Comparison of ENCODE assay signal across 17 mouse cellular contexts in the genomic region with DNA sequence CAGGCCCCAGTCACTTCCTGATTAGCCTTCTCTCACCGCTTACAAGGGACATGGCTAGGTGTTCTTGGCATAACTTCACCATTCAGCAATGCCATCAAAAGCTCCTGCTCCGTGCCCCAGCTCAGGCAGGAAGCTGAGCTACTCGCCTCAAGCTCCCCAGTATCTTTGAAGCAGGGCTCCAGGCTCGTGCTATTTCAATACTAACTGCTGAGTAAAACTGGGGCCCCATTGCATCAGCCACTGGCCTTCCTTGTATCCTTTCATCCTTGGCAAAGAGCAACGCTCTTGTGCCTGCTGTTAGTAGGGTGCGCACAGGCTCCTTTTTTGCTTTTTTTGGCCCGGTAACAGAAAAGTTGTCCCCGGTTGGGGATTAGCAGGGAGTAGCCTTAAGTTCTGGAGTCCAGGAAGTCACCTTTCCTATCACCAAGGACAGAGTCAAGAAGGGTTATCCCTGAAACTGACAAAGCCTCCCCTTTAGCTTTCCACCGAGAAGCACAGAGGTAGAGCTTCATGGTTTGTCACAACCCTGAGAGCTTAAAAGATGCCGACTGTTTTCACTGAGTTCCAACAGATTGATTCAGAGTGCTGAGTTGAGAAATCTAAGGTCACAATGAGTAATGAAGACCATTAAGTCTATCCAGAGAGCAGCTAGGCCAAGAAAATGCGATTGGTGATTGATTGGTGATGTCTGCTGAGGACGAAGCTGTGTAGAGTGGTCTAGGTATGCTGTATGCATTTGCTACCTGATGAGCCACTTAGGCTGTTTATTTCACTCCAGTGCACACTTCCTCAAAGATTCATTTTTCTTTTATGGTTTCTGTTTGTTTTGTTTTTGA. TPM values are rescaled to one million over a fixed set of nuclear protein-coding genes. Genes with fewer than 3 reads are reported as not detected.
DNase-seq lines count a peak whose midpoint lies in the region; TF ChIP-seq lines count a peak whose summit lies in the region.
"Had no signal": no experiment of that assay in that cellular context is flagged by ENCODE, and none has a peak within 500 bp of the region (broad histone marks: within the 10 kb centered on the region; RNA-seq: fewer than 3 reads in every experiment).

No protein-coding gene starts in this region.

- H3K36me3 ChIP-seq in MEL (ENCODE audit: control insufficient read depth in 1 of 2, insufficient read depth in 2 of 2, low read length in 2 of 2), result peaks cover 0 to 9% of the 10 kb centered on the region in 2 experiments; a peak in 3 of 4 replicates
- no peaks in the 10 kb centered on the region for H3K36me3 ChIP-seq in heart, embryonic 10.5 days
- H3K36me3 ChIP-seq: forebrain, embryonic 12.5 days; G1E; neural tube, embryonic 12.5 days had no signal

- H3K4me3 ChIP-seq in MEL (ENCODE audit: control insufficient read depth in 1 of 2, insufficient read depth in 1 of 2, low read depth in 2 of 2, low read length in 2 of 2), result no peak overlapping the region
- no peak overlapping the region for H3K4me3 ChIP-seq in heart, embryonic 10.5 days
- H3K4me3 ChIP-seq: embryonic facial prominence, embryonic 13.5 days; forebrain, embryonic 12.5 days; neural tube, embryonic 12.5 days had no signal

- H3K9ac ChIP-seq in MEL (ENCODE audit: control insufficient read depth, low read depth, low read length, poor library complexity, severe bottlenecking), result peak overlapping the region; percentile 12; the same call in 1 of the 2 replicates
- H3K9ac ChIP-seq: embryonic facial prominence, embryonic 13.5 days; forebrain, embryonic 12.5 days; neural tube, embryonic 12.5 days had no signal

- TF ChIP-seq POLR2A in MEL (IDR thresholded peaks at IDR 0.05; ENCODE audit: control insufficient read depth in 1 of 2, insufficient read depth in 1 of 2, low read depth in 1 of 2, low read length in 2 of 2, poor library complexity in 1 of 2), result 0 out of 4 replicates have a peak, but pooled peaks of 1 of the 2 experiments have one; percentile 3

- DNase-seq in thymus, postnatal 0 days (ENCODE audit: low spot score), result peak; percentile 64
- DNase-seq in thymus, postnatal 10 days (ENCODE audit: low spot score in 2 of 2), result no peak
- DNase-seq in MEL (ENCODE audit: low read depth, low spot score), result peak; percentile 61
- DNase-seq in adrenal gland, postnatal 10 days, result peak; percentile 51
- DNase-seq in naive thymus-derived CD4-positive, alpha-beta T cell, adult 2 months (ENCODE audit: low read depth), result peak; percentile 62
- no peak for DNase-seq in gastrocnemius, postnatal 36 days
- DNase-seq in heart, embryonic 10.5 days (ENCODE audit: low spot score), result no peak
- DNase-seq: cerebellum, postnatal 36 days; heart, postnatal 14 days; left cerebral cortex, postnatal 4 days; lung, adult 18-20 months; midbrain, embryonic 14.5 days had no signal

- peak overlapping the region; percentile 47 for H3K27ac ChIP-seq in MEL (ENCODE audit: control insufficient read depth, low read depth, low read length)
- no peak overlapping the region for H3K27ac ChIP-seq in heart, embryonic 10.5 days
- H3K27ac ChIP-seq: embryonic facial prominence, embryonic 13.5 days; forebrain, embryonic 12.5 days; hindbrain, postnatal 0 days; neural tube, embryonic 12.5 days had no signal

- no peak for TF ChIP-seq EP300 in MEL (IDR thresholded peaks at IDR 0.05; ENCODE audit: low read depth in 1 of 2, low read length in 2 of 2)

- H3K4me1 ChIP-seq in MEL (ENCODE audit: control insufficient read depth in 1 of 2, insufficient read depth in 2 of 2, low read length in 2 of 2), result peaks cover 11 to 16% of the 10 kb centered on the region in 2 experiments; a peak in 3 of 4 replicates
- peaks cover 36% of the 10 kb centered on the region for H3K4me1 ChIP-seq in heart, embryonic 10.5 days

- no peaks in the 10 kb centered on the region for H3K27me3 ChIP-seq in MEL (ENCODE audit: control insufficient read depth in 1 of 2, insufficient read depth in 2 of 2, low read length in 2 of 2)
- peaks cover 44% of the 10 kb centered on the region for H3K27me3 ChIP-seq in heart, embryonic 10.5 days (ENCODE audit: insufficient read depth, poor library complexity, severe bottlenecking)
- H3K27me3 ChIP-seq: embryonic facial prominence, embryonic 13.5 days had no signal

- 70% methylated on average over 12 of the region's 12 CpGs for WGBS in heart, embryonic 10.5 days

- no peak for TF ChIP-seq CTCF in MEL (IDR thresholded peaks at IDR 0.05 in 2 of 3, conservative IDR thresholded peaks at IDR 0.05 in 1 of 3; ENCODE audit: control insufficient read depth in 1 of 3, insufficient read depth in 1 of 3, low read depth in 2 of 3, low read length in 3 of 3, poor library complexity in 1 of 3, severe bottlenecking in 1 of 3)

- intact Hi-C loops in gastrocnemius, postnatal 36 days (cut with DNase I), result loop anchor here (5.0 to 10.0 kb wide), 2 partner anchors 80 to 342 kb away; no protein-coding TSS in a partner anchor

- TF ChIP-seq RAD21 in MEL (IDR thresholded peaks at IDR 0.05; ENCODE audit: low read depth, low read length), result no peak

- H3K9me3 ChIP-seq in MEL (replicated peaks; ENCODE audit: insufficient read depth, low read length), result no peaks in the 10 kb centered on the region
- H3K9me3 ChIP-seq in heart, embryonic 10.5 days, result no peaks in the 10 kb centered on the region
- H3K9me3 ChIP-seq: embryonic facial prominence, embryonic 13.5 days; forebrain, embryonic 12.5 days; G1E; neural tube, embryonic 12.5 days had no signal

- H3K79me2 ChIP-seq in MEL (ENCODE audit: control insufficient read depth, insufficient read depth, low read length, poor library complexity), result no peaks in the 10 kb centered on the region

TF ChIP-seq in MEL, 35 proteins besides CTCF, POLR2A, EP300 and RAD21:
- TF ChIP-seq POLR2AphosphoS2 (IDR thresholded peaks at IDR 0.05; ENCODE audit: low read length), result peak; percentile 23; the same call in 1 of the 2 replicates
- no peak for TF ChIP-seq MXI1 (IDR thresholded peaks at IDR 0.05; ENCODE audit: low read depth, low read length)

RNA-seq across cellular contexts. Expression of a gene that starts 45.8 kb away (rescaled TPM):
- polyA plus RNA-seq in thymus, postnatal 0 days (2015; fragmentation: Nextera tagmentation; extraction: Ambion mirVana), result 153 and 157 TPM in 2 replicates
- total RNA-seq in MEL (2012; rRNA removed), result 24.4 and 37.6 TPM in 2 replicates
- 10 to 100 TPM in 1 of 2 experiments, not detected in 1; 59.7 TPM for polyA plus RNA-seq in MEL (2012; ENCODE audit: insufficient read depth in 1 of 2, insufficient read length in 2 of 2, low read depth in 1 of 2, low replicate concordance in 2 of 2, missing spikeins in 1 of 2)
- 10 to 100 TPM; 44.1 to 47.5 TPM for total RNA-seq in adrenal gland, postnatal 10 days (2021)
- 10 to 100 TPM in 1 of 2 experiments, 1 to 10 TPM in 1; 9.5 to 12.4 TPM for total RNA-seq in gastrocnemius, postnatal 36 days (2021)
- polyA plus RNA-seq in heart, embryonic 10.5 days (2016; fragmentation: Nextera tagmentation; extraction: Ambion mirVana), result 12.9 and 16.6 TPM in 2 replicates

Comparison
In these comparisons a context has a peak if more than half of its experiments do, and no peak if none do; other contexts are left out.
1. DNase-seq: peak in thymus, postnatal 0 days (single experiment), MEL (single experiment), adrenal gland, postnatal 10 days (single experiment) and naive thymus-derived CD4-positive, alpha-beta T cell, adult 2 months (single experiment); none in thymus, postnatal 10 days (0 of 2), gastrocnemius, postnatal 36 days (0 of 2) and heart, embryonic 10.5 days (single experiment).